Comparison of ENCODE assay signal across 7 mouse cellular contexts in the genomic region with DNA sequence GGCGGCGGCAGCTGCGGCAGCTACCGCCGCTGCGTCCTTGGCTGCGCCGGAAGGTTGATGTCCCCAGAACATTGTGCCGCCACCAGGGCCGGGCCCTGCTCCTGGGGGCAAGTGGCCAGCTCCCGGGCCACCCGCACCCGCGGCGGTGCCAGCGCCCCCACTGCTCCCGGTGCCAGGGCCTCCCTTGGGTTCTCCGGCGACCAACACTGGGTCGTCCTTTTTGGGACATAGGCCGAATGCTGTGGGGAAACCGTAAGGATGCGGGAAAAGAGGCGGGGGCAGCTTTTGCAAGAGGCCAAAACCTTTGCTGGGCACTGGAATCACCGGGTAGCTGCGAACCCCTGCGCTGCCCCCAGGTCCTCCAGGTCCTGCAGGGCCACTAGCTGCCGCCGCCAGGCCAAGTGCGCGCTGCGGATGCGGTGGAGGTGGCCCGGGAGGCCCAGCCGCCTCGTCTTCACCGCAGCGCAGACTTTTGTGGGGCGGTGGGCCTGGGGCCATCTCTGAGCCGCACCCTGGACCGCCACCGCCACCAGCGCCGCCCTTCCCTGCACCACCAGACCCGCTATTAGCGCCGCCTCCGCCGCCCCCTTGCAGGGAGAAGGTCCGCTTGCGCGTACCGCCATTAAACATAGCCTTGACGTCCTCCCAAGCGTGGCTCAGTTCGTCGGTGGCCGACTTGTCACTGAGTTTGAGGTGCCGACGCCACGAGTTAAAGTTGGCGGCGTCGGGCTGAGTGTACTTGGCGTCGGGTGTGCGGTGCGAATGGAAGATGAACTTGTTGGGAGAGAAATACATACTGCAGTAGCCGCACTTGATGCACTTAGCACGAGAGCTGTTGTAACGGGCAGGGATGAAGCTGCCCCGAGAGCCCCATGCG. TPM values are rescaled to one million over a fixed set of nuclear protein-coding genes. Genes with fewer than 3 reads are reported as not detected.
DNase-seq lines count a peak whose midpoint lies in the region; ATAC-seq and TF ChIP-seq lines count a peak whose summit lies in the region.

No protein-coding gene starts in this region.

- H3K36me3 ChIP-seq in lung, postnatal 0 days (ENCODE audit: insufficient read depth, low read length), result no peaks in the 10 kb centered on the region
- no peaks in the 10 kb centered on the region for H3K36me3 ChIP-seq in forebrain, embryonic 16.5 days (ENCODE audit: control insufficient read depth, insufficient read depth)
- no peaks in the 10 kb centered on the region for H3K36me3 ChIP-seq in liver, embryonic 13.5 days
- no peaks in the 10 kb centered on the region for H3K36me3 ChIP-seq in stomach, postnatal 0 days (ENCODE audit: control insufficient read depth, insufficient read depth, low read length)

- no peak overlapping the region for H3K9ac ChIP-seq in lung, postnatal 0 days (replicated peaks; ENCODE audit: low read depth)
- no peak overlapping the region for H3K9ac ChIP-seq in forebrain, embryonic 16.5 days (replicated peaks; ENCODE audit: low read depth, low read length)
- H3K9ac ChIP-seq in liver, embryonic 13.5 days, result no peak overlapping the region
- no peak overlapping the region for H3K9ac ChIP-seq in stomach, postnatal 0 days (ENCODE audit: low read length)

- intact Hi-C loops in left cerebral cortex, postnatal 25 days (cut with DNase I), result loop anchor here (5.0 kb wide), 1 partner anchor 252 kb away; the partner anchor contains the start of gene 2300009A05Rik

- H3K9me3 ChIP-seq in lung, postnatal 0 days (ENCODE audit: low read length), result no peaks in the 10 kb centered on the region
- H3K9me3 ChIP-seq in forebrain, embryonic 16.5 days (ENCODE audit: control insufficient read depth, low read length), result no peaks in the 10 kb centered on the region
- H3K9me3 ChIP-seq in liver, embryonic 13.5 days (replicated peaks), result no peaks in the 10 kb centered on the region
- no peaks in the 10 kb centered on the region for H3K9me3 ChIP-seq in stomach, postnatal 0 days (ENCODE audit: control insufficient read depth, low read length)

- H3K27ac ChIP-seq in lung, postnatal 0 days (ENCODE audit: low read length), result no peak overlapping the region
- H3K27ac ChIP-seq in forebrain, embryonic 16.5 days (ENCODE audit: low read length), result no peak overlapping the region
- H3K27ac ChIP-seq in liver, embryonic 13.5 days, result no peak overlapping the region
- H3K27ac ChIP-seq in stomach, postnatal 0 days (replicated peaks), result no peak overlapping the region

- H3K4me1 ChIP-seq in lung, postnatal 0 days (ENCODE audit: insufficient read depth, low read depth, low read length), result peaks cover 5% of the 10 kb centered on the region
- peaks cover 42% of the 10 kb centered on the region for H3K4me1 ChIP-seq in forebrain, embryonic 16.5 days (replicated peaks; ENCODE audit: control insufficient read depth, insufficient read depth, low read length)
- peaks cover 24% of the 10 kb centered on the region for H3K4me1 ChIP-seq in liver, embryonic 13.5 days (replicated peaks)
- H3K4me1 ChIP-seq in stomach, postnatal 0 days (replicated peaks; ENCODE audit: control insufficient read depth, insufficient read depth), result no peaks in the 10 kb centered on the region

- WGBS in lung, postnatal 0 days, result 3% methylated on average over 69 of the region's 73 CpGs
- under 1% methylated on average over 71 of the region's 73 CpGs for WGBS in forebrain, embryonic 16.5 days
- WGBS in liver, embryonic 13.5 days (ENCODE audit: insufficient replicate concordance), result 2% methylated on average over 71 of the region's 73 CpGs
- WGBS in stomach, postnatal 0 days, result 1% methylated on average over 65 of the region's 73 CpGs

- peak overlapping the region; percentile 19; the same call in 1 of the 2 replicates for H3K4me3 ChIP-seq in lung, postnatal 0 days (ENCODE audit: low read depth, low read length)
- no peak overlapping the region for H3K4me3 ChIP-seq in forebrain, embryonic 16.5 days (replicated peaks; ENCODE audit: low read length)
- 0 out of 2 replicates have a peak overlapping the region, but pooled peaks have one; percentile 8 for H3K4me3 ChIP-seq in liver, embryonic 13.5 days (replicated peaks)
- peak overlapping the region; percentile 19 for H3K4me3 ChIP-seq in stomach, postnatal 0 days (ENCODE audit: low read depth, low read length)

- no peak for TF ChIP-seq EP300 in lung, postnatal 0 days (IDR thresholded peaks at IDR 0.05)
- TF ChIP-seq EP300 in stomach, postnatal 0 days (optimal IDR thresholded peaks at IDR 0.05), result no peak

- peak overlapping the region; percentile 28 for H3K4me2 ChIP-seq in lung, postnatal 0 days (replicated peaks; ENCODE audit: low read depth, low read length)
- H3K4me2 ChIP-seq in forebrain, embryonic 16.5 days (ENCODE audit: low read length), result 0 out of 2 replicates have a peak overlapping the region, but pooled peaks have one; percentile 10
- H3K4me2 ChIP-seq in liver, embryonic 13.5 days, result 0 out of 2 replicates have a peak overlapping the region, but pooled peaks have one; percentile 32
- H3K4me2 ChIP-seq in stomach, postnatal 0 days (replicated peaks; ENCODE audit: low read depth), result 0 out of 2 replicates have a peak overlapping the region, but pooled peaks have one; percentile 5

- H3K27me3 ChIP-seq in lung, postnatal 0 days (replicated peaks; ENCODE audit: insufficient read depth, low read length), result peaks cover 96% of the 10 kb centered on the region
- H3K27me3 ChIP-seq in forebrain, embryonic 16.5 days (replicated peaks; ENCODE audit: control insufficient read depth, insufficient read depth, low read length), result peaks cover 81% of the 10 kb centered on the region
- H3K27me3 ChIP-seq in liver, embryonic 13.5 days, result peaks cover 100% of the 10 kb centered on the region
- peaks cover 76% of the 10 kb centered on the region for H3K27me3 ChIP-seq in stomach, postnatal 0 days (ENCODE audit: control insufficient read depth, insufficient read depth, low read length)

- no peak for DNase-seq in lung, postnatal 0 days (ENCODE audit: low spot score)
- no peak for DNase-seq in lung, postnatal 14 days
- DNase-seq in liver, embryonic 13.5 days, result no peak
- no peak for DNase-seq in stomach, postnatal 0 days (ENCODE audit: low spot score)
- no peak for DNase-seq in left cerebral cortex, adult 11 months (ENCODE audit: low spot score)
- DNase-seq in left cerebral cortex, postnatal 25 days (ENCODE audit: low spot score in 2 of 2), result no peak

- no peak for TF ChIP-seq CTCF in lung, postnatal 0 days (IDR thresholded peaks at IDR 0.05)
- TF ChIP-seq CTCF in stomach, postnatal 0 days (IDR thresholded peaks at IDR 0.05; ENCODE audit: low read depth), result no peak

- no peak for ATAC-seq in lung, postnatal 0 days
- ATAC-seq in forebrain, embryonic 16.5 days, result no peak
- ATAC-seq in liver, embryonic 13.5 days (ENCODE audit: low read depth), result no peak
- no peak for ATAC-seq in stomach, postnatal 0 days (ENCODE audit: low FRiP score, low TSS enrichment)

RNA-seq across cellular contexts. Expression of gene Skor1, which starts 3.3 kb away (rescaled TPM):
- polyA plus RNA-seq in lung, postnatal 0 days (2015; fragmentation: Nextera tagmentation; extraction: Ambion mirVana), result 0.04 TPM in 1 of 2 replicates, not detected in the other
- 0.24 and 0.32 TPM in 2 replicates for polyA plus RNA-seq in forebrain, embryonic 16.5 days (2015; fragmentation: Nextera tagmentation; extraction: Ambion mirVana)
- polyA plus RNA-seq in liver, embryonic 13.5 days (2015; fragmentation: Nextera tagmentation; extraction: Ambion mirVana), result not detected in 2 replicates
- polyA plus RNA-seq in stomach, postnatal 0 days (2015; fragmentation: Nextera tagmentation; extraction: Ambion mirVana), result not detected in 2 replicates
- under 1 TPM; 0.09 to 0.11 TPM for total RNA-seq in left cerebral cortex, postnatal 25 days (2021)
